Mouse (Mus musculus) gastrocnemius, adult 18-20 months (tissue): ENCODE measurements at regions not wholly inside any gene's neighbourhood (a gene's known extent, or its start where the extent isn't known, plus 50 kb on each side); places are given as distances from the start of the nearest gene placed in this dataset.

ENCODE experiments used
- DNase-seq: peaks from one replicate; pipeline ENCODE4 v3.0.0; 2021; ENCODE audit warnings: low spot score

- no peak for DNase-seq
Measured at GRCm38 (mm10) chr13:69294483-69294882, 239.1 kb upstream of the Nsun2 start.

GRCm38 (mm10) chr13:69303316-69303715 lies 230.2 kb upstream of the Nsun2 start:
- DNase-seq, result no peak

- DNase-seq, result no peak
Measured at GRCm38 (mm10) chr13:69330412-69331000, 203.0 kb upstream of the Nsun2 start.

DNA sequence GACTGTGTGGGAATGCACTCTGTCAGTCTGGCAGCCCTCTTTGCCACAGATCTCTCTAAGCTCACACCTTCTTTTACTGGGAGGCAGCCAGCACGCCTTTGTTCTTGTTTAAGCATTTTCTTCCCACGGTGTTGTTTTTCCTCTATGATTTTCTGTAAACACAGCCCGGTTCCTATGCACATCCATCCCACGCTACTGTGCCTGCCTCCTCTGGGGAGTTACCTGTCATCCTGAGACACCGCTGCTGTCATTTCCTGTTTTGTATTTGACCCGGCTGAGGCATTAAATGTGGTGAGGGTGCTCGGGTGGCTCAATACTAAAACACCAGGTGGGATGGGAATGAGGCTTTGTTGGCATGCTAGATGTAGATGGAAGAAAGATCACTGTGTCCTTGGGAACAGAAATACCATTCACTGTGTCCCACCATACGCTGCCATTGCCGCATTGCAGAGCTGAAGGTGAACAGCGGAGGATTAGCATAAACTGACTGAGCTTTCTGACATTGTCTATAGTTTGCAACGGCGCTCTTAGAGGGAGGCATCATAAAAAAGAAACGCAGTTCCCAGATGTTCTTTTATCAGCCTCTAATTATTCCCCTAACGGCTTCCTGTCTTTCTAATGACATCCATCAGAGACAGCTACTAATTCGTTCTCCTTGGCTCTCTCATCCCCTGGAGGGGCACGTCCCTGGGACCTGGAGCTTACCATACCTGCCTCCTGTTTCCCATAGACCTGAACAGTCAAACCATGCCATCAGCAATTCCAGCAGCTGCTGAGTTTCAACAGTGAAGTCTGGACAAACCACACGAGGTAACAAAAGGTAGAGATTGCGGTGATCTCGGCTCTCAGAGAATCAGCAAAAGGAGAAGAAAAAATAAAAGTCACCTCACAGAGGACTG lies 201.8 kb upstream of the Nsun2 start:
- no peak for DNase-seq

DNA sequence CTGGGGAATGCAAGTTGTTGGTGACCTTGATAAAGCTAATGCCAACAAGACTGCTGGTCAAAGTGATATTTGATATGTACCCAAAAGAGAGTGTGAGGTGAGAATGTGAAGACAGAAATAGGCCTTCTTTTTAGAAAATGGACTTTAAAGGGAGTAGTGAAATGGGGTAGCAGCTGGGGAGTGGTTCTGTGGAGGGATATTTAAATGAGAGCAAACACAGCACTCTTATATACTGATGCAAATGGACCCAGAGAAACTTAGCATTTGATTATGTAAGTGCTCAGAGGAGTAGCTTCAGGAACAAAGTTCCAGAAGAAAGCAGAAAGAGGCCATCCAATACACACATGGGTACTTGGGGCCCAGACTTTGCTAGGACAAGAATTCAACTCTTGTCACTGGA lies 189.7 kb upstream of the Nsun2 start:
- DNase-seq, result no peak

DNA sequence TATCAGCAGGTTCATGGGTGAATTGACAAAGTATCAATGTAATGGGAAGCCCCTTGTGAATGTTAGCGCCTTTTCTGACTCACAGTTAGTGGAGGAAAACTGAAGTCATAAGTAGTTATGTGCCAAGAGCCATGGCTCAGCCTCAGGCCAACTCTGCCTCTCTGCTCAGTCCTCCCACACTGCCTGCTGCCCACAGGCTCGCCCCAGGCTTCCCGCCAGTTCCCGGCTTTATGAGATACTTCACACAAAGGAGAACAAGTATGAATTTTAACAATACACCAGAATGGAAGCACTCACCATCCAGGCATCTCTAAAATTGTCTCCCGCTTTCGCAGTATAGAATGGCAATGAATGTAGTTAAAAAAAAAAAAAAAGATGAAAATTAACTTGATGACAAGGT lies 176.1 kb upstream of the Nsun2 start:
- DNase-seq, result no peak

DNA sequence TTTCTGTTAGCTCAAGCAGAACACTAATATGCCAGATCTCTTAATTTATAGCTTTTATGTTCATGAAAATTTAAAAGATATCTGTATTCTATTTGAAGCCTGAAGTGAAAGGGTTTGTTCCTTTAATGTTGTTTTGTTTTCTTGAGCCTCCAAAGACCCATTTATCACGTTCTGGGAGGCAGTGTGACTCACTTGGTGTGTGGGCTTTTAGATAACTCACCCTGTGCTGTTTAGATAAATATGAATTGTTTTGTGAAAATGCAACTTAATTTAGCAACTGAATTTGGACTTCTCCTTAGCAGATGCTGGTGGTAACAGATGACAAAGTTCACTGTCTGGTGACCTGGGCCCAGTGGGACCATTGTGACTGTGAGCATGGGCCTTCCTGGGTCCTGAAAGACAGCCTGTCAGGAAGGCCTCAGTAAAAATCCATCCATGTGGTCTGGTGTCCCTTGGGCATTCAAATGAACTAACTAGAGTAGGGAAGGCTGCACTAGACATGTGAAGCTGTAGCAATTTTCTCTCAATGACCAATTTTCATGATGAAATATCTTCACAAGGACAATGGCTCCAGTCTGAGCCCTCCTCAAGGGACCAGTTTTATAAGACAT lies 167.6 kb upstream of the Nsun2 start:
- no peak for DNase-seq

GRCm38 (mm10) chr13:69373101-69373815 lies 160.3 kb upstream of the Nsun2 start:
- no peak for DNase-seq

DNA sequence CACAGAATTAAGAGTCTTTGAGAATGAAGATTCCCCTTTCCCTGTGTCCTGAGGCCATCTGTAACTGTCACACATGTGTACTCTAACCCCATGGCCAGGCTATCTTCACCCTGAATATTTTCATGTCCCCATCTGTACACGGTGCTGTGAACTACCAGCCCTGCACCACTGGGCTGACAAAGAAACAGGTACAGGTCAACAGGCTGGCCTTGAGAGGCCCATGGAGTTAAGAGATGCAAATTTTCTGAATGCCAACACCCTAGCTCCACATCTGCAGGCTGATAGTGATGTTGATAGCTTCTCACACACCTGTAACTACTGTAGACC lies 159.8 kb upstream of the Nsun2 start:
- DNase-seq, result no peak

- no peak for DNase-seq
Measured at GRCm38 (mm10) chr13:69380403-69380802, 153.1 kb upstream of the Nsun2 start.

- no peak for DNase-seq
Measured at GRCm38 (mm10) chr13:69384767-69385166, 148.8 kb upstream of the Nsun2 start.

GRCm38 (mm10) chr13:69392917-69393827 lies 140.4 kb upstream of the Nsun2 start:
- no peak for DNase-seq

GRCm38 (mm10) chr13:69394544-69394943 lies 139.0 kb upstream of the Nsun2 start:
- no peak for DNase-seq

GRCm38 (mm10) chr13:69410359-69410758 lies 123.2 kb upstream of the Nsun2 start:
- no peak for DNase-seq

GRCm38 (mm10) chr13:69414813-69415212 lies 118.7 kb upstream of the Nsun2 start:
- no peak for DNase-seq

- DNase-seq, result no peak
Measured at GRCm38 (mm10) chr13:69416726-69417125, 116.8 kb upstream of the Nsun2 start.

- DNase-seq, result no peak
Measured at GRCm38 (mm10) chr13:69417855-69418478, 115.6 kb upstream of the Nsun2 start.

DNA sequence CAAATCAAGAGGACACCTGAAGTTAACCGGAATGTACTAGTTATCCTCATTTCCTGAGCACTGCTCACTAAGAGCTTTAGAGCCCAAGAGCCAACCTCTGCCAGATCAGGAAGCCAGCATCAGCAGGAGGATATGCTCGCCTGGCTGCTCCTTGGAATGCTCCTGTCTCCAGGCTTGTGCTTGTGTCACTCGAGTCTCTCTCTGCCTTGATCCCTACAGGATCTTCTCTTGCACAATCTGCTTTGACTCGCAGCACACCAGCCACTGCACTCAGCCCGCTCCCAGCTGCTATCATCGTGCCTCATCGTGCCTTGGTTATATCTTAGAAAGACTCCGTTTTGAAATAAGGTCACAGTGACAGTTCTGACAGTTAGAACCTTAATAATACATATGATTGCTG lies 113.4 kb upstream of the Nsun2 start:
- no peak for DNase-seq

DNA sequence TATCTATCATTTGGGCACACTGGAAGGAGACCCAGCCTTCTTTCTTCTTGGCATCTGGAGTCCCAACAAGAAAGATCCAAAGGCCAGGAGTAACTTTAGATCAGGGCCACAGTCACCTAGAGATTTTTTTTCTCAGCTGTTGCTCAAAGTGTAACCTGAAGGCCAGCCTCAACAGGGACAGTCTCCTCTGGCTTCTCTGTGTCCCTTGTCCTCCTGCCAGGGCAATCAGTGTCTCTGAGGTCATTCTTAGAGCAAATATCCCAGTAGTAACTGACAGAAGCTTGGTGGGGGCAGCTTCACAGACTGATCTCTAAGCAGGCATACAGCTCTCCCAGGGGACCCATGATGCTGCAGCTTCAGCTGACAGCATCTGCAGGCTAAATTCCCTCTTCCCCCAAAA lies 111.6 kb upstream of the Nsun2 start:
- DNase-seq, result no peak

- DNase-seq, result no peak
Measured at GRCm38 (mm10) chr13:69426117-69426516, 107.4 kb upstream of the Nsun2 start.

DNA sequence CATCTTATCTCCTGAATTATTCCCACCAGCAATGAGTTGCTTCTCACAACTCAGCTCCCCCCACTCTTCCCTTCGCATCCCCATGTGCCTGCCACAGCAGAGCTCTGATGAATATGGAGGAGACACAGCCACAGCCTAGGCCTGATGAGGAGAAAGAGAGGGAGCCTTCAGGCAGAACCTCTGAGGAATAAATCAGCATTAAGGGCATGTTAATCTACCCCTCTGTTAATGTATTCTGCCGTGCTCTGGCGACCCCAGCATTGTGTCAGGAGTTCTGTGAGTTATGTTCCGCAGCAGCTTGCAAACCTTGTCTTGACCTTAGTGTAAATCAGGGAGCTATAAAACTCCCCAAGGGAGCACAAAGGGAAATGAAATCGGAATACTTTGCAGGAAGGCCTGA lies 104.0 kb upstream of the Nsun2 start:
- DNase-seq, result no peak
